Mouse (Mus musculus): Measurements from ENCODE around the gene Mrpl19.
A peak's percentile ranks its signal among the peaks of the same experiment; 100 is the strongest.

The Mrpl19 gene

GRCm38 (mm10) chr6:81965296-81966067 lies at the start of gene Mrpl19:
Mrpl19 (minus strand) TSS chr6:81965958.
- peak; percentile 96 for DNase-seq

DNA sequence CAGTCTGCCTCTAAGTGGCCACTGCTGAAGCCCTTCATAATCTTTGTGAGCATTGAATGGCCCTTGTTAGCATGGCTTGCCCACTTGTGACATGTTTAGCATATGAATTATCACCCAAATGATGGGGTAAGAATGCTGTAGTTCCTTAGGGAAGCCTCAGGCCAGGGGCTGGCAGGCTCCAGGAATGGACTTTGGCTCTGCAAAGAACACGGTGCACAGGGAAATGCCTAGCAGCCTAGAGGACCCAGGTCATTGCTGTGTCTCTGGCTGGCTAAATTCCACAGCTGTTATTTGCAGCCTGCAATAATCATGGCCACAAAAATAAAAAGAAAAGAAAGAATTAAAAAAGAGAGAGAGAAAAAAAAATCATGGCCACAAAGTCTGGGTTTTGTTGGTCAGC lies 46.6 kb upstream of the Mrpl19 start:
- DNase-seq, result peak; percentile 72

DNA sequence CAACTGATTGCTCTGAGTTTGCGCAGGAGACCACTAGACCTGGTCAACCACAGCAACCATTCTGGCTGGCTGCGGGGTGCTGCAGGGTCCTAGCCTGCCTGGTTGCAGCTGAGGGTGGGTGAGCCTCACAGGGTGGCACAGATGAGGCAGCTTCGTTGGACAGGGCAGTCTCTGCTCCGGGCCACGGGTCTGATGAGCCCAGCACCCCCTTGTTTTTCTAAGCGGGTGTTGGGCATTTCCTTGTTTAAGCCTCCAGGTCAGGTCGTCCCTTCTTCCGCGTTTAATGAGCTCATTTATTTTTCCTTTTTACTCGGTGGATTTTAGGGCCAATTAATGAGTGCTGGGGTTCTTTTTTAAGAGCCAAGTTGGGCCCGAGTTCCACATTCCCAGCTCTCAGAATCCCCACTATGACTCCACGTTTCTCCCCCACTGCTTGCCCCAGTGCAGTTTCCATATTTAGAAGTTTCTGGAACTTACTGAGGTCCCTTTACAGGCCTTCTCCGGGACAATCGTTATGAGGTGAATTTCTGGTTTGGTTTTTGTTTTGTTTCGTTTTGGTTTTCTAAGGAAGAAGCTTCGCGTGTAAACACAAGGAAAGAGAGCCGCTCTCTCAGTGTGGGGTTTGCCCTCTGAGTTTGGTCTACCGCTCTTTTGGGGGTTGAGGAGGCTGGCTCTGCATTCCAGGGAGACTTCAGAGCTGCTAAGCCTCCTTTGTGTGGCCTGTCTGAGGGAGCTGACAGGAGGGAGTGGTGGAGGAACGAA lies 24.5 kb upstream of the Mrpl19 start:
- peak; percentile 23 for DNase-seq

DNA sequence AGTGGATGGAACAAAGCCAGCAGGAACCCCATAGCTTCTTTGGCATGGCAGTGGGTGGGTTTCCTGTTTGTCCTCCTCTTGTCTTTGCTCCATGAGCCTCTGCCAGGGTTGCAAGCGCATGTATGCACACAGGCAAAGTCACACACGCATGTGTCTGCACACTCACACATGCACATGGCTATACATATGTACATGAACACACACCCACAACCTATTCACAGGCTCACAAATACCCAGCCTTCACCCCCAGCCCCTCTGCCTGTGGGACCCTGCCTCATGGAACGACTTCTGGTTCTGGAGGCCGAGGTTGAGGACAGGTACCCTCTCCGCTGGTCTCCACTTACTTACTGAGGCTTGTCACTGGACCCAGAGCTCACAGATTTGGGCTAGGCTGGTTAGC lies 22.6 kb upstream of the Mrpl19 start:
- no peak for DNase-seq

DNA sequence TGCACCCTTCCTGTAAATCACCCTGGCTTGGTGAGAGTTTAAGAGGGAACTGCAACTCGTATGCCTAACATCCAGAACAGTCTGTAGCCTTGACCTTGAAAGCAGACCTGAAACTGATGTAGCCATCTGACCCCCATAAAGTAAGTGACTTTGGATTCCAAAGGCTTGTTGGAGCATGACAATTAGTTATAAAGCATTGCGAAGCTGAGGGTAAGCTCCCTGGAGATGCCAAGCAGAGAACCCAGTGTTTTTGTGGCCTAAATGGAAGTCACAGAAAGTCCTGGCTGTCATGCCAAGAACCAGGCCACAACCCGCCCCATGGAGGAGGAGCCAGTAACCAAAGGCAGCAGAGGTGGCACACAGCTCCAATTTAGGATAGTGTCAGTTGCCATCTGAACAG lies 21.8 kb upstream of the Mrpl19 start:
- DNase-seq, result peak; percentile 83

DNA sequence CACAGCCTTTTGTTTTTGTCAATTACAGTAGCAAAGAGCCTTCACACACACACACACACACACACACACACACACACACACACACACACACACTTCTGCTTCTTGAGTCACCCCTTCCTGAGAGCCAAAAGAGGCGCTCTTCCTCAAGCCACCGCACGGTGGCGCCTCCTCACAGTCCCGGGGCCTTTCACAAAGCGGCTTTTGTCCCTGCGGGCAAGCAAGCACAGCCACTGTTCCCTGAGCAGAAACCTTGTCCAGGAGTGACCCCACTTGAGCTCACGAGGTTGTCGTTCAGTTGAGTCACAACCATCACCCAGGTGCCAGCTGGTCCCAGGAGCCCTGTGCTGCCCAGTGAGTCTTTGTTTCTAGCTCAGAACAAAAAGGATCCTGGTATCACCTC lies 21.3 kb upstream of the Mrpl19 start:
- DNase-seq, result peak; percentile 88

- peak; percentile 74 for DNase-seq
Observed at GRCm38 (mm10) chr6:81986599-81986998, 20.8 kb upstream of the Mrpl19 start.

DNA sequence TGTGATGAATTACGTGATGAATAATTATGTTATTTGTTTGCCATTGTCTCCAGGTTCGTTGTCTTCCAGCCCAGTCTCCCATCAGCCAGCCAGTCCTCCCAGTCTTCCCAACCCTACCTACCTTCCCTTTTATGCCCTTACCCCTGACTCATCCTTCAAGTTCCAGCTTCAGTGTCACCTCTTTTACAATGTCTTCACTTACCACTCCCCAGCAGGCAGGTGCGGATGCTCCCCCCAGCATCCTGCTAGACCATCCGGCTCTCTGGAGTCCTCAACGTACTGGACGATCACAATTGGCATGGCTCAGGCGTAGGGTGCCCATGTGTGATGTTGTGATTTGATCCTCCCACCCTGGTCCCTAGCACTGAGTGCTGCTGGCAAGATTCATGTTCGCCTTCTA lies 20.4 kb upstream of the Mrpl19 start:
- DNase-seq, result no peak

GRCm38 (mm10) chr6:81979286-81979685 lies 13.5 kb upstream of the Mrpl19 start:
- DNase-seq, result no peak

- DNase-seq, result peak; percentile 84
Observed at GRCm38 (mm10) chr6:81975971-81976621, 10.3 kb upstream of the Mrpl19 start.

GRCm38 (mm10) chr6:81972595-81972994 lies 6.8 kb upstream of the Mrpl19 start:
- no peak for DNase-seq

DNA sequence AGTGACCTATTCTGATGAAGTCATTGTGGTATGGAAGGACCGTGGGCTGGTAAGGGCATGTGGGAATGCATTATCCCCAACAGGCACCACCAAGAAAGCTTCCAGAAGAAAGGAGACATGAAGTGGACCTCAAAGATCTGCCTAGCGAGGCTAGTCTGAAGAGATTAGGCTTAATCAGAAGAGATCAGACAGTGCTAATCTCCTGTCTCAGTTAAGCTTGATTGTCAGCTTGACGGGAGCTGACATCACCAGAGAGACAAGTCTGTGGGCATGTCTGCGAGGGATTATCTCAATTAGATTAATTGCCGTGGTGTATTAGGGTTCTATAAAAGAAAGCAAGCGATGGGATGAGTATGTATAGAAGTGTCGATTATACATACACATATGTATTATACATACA lies 5.4 kb upstream of the Mrpl19 start:
- no peak for DNase-seq

GRCm38 (mm10) chr6:81966068-81966544 lies 348 bp upstream of the Mrpl19 start:
- no peak for DNase-seq

DNA sequence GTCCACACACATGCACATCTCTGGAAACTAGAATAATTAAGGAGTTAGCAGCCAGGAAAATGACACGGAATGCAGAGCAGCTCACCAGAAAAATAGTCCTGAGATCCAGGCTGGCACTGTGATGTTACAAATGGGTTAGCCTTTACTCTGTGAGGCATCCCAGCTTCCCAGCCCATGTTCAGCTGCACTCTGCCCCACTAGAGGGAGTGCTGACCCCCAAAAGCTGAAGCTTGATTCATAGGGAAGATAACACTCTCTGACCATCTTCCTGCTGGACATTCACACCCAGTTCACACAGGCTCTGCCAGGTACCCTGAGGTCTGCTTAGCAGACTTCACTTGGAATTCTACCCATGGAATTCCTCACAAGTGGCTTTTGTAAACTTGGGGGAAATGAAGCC lies 5.5 kb downstream of the Mrpl19 start:
- DNase-seq, result no peak

DNA sequence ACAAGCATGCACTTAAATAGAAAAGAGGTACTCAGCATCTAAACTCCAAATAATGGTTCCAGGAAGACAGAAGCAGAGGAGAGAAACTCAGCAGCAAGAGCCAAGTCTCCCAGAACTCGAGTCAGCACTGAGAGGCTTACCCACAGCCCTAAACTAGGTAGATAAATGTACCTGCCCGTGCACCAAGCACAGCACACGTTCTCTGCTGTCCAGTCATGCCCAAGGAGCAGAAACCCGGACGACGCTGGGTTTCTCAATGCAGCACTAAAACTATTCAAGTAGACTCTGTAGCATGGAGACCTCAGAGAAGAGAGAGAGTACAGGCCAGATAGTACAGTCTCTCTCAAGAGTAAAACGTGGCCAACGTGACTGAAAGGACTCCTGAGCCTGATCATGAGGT lies 5.9 kb downstream of the Mrpl19 start:
- DNase-seq, result no peak

DNA sequence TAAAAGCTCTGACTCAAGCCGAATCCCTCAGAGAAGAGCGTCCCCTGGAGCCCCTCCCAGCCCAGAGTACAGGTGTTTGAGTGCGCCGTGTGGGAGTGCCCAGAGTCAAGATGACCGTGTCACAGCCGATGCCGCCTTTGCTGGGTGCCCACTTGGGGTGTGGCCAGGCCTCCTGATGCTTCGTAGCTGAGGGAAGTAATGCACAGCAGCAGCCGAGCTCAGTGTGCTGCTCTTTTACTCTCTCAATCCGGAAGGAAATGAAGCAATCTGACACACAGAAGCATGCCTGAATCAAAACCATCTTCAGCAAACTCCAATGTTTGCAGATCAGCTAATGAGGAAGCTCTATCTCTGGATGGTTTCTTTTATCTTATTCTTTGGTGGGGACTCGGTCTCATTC lies 7.8 kb downstream of the Mrpl19 start:
- DNase-seq, result no peak

DNA sequence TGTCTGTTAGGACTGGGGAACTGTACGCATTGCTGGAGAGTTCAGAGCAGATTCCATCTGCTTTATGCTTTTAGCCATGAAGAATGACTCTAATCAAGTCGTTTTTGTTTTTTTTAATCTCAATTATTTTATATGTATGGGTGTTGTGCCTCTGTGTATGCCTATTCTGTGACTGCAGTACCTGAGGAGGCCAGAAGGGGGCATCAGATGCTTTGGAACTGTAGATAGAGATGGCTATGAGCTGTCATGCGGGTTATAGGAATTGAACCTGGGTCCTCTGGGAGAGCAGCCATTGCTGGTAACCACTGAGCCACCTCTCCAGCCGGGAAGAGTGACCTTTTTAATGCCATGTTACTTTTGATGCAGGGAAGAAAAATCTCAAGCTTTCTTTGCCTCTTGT lies 9.4 kb downstream of the Mrpl19 start:
- no peak for DNase-seq

DNA sequence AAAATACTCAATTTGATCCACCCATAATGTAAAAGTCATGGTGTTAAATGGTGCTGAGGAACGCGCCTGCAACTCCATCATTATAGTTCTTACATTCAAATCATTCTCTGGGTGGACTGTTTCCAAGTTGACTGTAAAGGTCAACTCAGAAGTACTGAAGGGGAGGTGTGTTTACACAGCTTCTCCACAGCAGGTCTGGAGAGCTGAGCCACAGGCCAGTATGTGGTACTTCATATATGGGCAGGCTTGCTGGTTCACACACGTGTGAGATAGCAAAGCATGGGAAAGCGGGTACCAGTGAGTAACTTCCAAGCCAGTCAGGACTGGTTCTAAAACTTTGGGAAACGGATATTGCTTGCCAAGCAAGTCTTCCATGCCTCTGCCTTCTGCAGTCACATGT lies 10.6 kb downstream of the Mrpl19 start:
- DNase-seq, result no peak

GRCm38 (mm10) chr6:81946906-81947305 lies 18.9 kb downstream of the Mrpl19 start:
- no peak for DNase-seq

- DNase-seq, result no peak
Observed at GRCm38 (mm10) chr6:81944432-81944831, 21.3 kb downstream of the Mrpl19 start.

DNA sequence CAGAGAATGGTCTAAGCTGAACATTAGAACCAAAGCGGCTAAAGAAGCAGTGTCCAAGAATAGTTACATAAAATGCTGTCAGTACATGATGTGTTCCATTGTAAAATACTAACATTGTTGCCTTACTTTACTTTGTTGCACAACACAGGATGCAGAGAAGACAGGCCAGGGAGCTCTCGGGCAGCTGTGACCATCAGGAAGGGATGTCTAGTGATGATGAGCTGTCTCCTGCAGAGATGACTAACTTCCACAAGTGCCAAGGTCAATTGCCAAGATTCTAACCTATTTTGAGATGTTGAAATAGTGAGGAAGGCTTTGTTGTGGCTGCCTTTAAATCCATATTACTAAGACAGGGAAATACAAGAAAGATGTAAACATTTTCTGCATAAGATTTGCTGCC lies 22.5 kb downstream of the Mrpl19 start:
- no peak for DNase-seq

- no peak for DNase-seq
Observed at GRCm38 (mm10) chr6:81941718-81942117, 24.0 kb downstream of the Mrpl19 start.

DNA sequence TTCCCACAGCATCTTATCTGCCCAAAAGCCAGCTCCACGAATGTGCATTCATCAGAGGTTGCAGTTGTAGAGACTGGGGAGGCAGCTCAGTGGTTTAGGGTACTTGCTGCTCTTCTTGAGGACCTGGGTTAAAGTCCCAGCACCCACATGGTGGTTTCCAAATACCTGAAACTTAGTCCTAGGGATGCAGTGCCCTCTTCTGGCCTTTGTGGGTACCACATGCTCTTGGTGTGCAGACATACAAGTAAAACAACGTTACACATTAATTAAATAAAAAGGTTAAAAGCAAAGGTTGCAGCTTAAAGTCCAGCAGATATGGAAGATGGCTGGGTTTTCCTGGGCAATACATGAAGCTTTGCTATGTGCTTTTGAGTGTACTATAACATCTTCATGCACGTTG lies 32.5 kb downstream of the Mrpl19 start:
- no peak for DNase-seq

GRCm38 (mm10) chr6:81929402-81929801 lies 36.4 kb downstream of the Mrpl19 start:
- DNase-seq, result no peak

All from kidney, adult 18-20 months (tissue).